ENCODE assay signal across 22 mouse cellular contexts in the genomic region with DNA sequence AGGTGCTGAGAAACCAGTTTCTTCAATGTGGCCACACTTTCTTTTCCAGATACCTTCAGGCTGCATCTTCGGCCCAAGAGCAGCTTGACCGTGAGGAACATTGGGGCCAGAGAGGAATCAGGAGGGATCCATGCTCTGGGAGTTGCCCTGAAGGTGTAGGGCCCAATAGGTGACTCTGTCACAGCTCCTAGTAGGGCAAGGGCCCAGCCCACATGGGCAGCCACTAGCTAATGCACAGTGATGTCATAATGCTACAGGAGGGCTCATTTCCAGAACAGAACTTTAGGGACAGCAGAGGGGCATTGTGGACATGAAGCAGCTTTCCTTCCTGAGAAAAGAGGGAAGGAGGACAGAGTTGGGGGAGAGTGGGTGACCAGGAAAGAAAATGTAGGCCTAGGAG. TPM values are rescaled to one million over a fixed set of nuclear protein-coding genes. Genes with fewer than 3 reads are reported as not detected.
DNase-seq lines count a peak whose midpoint lies in the region; ATAC-seq and TF ChIP-seq lines count a peak whose summit lies in the region.
"Had no signal": no experiment of that assay in that cellular context is flagged by ENCODE, and none has a peak within 500 bp of the region (broad histone marks: within the 10 kb centered on the region; RNA-seq: fewer than 3 reads in every experiment).

A gene (minus strand): TSS at position 232 of the 400 bp plus-strand sequence.

- H3K9me3 ChIP-seq in forebrain, embryonic 11.5 days (ENCODE audit: control insufficient read depth, low read length), result no peaks in the 10 kb centered on the region
- no peaks in the 10 kb centered on the region for H3K9me3 ChIP-seq in forebrain, embryonic 16.5 days (ENCODE audit: control insufficient read depth, low read length)
- no peaks in the 10 kb centered on the region for H3K9me3 ChIP-seq in midbrain, embryonic 11.5 days (ENCODE audit: control insufficient read depth, low read length)
- no peaks in the 10 kb centered on the region for H3K9me3 ChIP-seq in midbrain, embryonic 13.5 days
- H3K9me3 ChIP-seq: G1E had no signal

- no peaks in the 10 kb centered on the region for H3K27me3 ChIP-seq in forebrain, embryonic 11.5 days (ENCODE audit: control insufficient read depth, insufficient read depth, low read length)
- H3K27me3 ChIP-seq in forebrain, embryonic 16.5 days (replicated peaks; ENCODE audit: control insufficient read depth, insufficient read depth, low read length), result no peaks in the 10 kb centered on the region
- no peaks in the 10 kb centered on the region for H3K27me3 ChIP-seq in midbrain, embryonic 11.5 days (ENCODE audit: control insufficient read depth, insufficient read depth, low read length)
- no peaks in the 10 kb centered on the region for H3K27me3 ChIP-seq in midbrain, embryonic 13.5 days
- no peaks in the 10 kb centered on the region for H3K27me3 ChIP-seq in testis, adult 2 months (ENCODE audit: control insufficient read depth, insufficient read depth, low read length)
- H3K27me3 ChIP-seq: Patski had no signal

- WGBS in forebrain, embryonic 11.5 days, result 87% methylated on average over 2 of the region's 2 CpGs
- WGBS in forebrain, embryonic 16.5 days, result 89% methylated on average over 2 of the region's 2 CpGs
- WGBS in midbrain, embryonic 11.5 days, result 92% methylated on average over 2 of the region's 2 CpGs
- 86% methylated on average over 2 of the region's 2 CpGs for WGBS in midbrain, embryonic 13.5 days

- H3K4me1 ChIP-seq in forebrain, embryonic 11.5 days (replicated peaks; ENCODE audit: control insufficient read depth, insufficient read depth, low read length), result no peaks in the 10 kb centered on the region
- no peaks in the 10 kb centered on the region for H3K4me1 ChIP-seq in forebrain, embryonic 16.5 days (replicated peaks; ENCODE audit: control insufficient read depth, insufficient read depth, low read length)
- no peaks in the 10 kb centered on the region for H3K4me1 ChIP-seq in midbrain, embryonic 11.5 days (ENCODE audit: control insufficient read depth, insufficient read depth, low read length)
- H3K4me1 ChIP-seq in midbrain, embryonic 13.5 days (replicated peaks), result no peaks in the 10 kb centered on the region
- no peaks in the 10 kb centered on the region for H3K4me1 ChIP-seq in testis, adult 2 months (ENCODE audit: control insufficient read depth, insufficient read depth, low read length)

- H3K27ac ChIP-seq in forebrain, embryonic 11.5 days (ENCODE audit: low read depth, low read length), result no peak within 1 kb of the TSS
- no peak within 1 kb of the TSS for H3K27ac ChIP-seq in forebrain, embryonic 16.5 days (ENCODE audit: low read length)
- H3K27ac ChIP-seq in midbrain, embryonic 11.5 days (ENCODE audit: low read depth, low read length), result no peak within 1 kb of the TSS
- H3K27ac ChIP-seq in midbrain, embryonic 13.5 days, result no peak within 1 kb of the TSS
- H3K27ac ChIP-seq in testis, adult 2 months (ENCODE audit: control insufficient read depth, insufficient read depth, low read depth, low read length), result peak within 1 kb of the TSS; percentile 3; the same call in 1 of the 2 replicates

- no peak within 1 kb of the TSS for H3K9ac ChIP-seq in forebrain, embryonic 11.5 days (ENCODE audit: low read length)
- H3K9ac ChIP-seq in forebrain, embryonic 16.5 days (replicated peaks; ENCODE audit: low read depth, low read length), result no peak within 1 kb of the TSS
- H3K9ac ChIP-seq in midbrain, embryonic 11.5 days (ENCODE audit: low read length), result no peak within 1 kb of the TSS
- H3K9ac ChIP-seq in midbrain, embryonic 13.5 days (replicated peaks), result no peak within 1 kb of the TSS

- no peaks in the 10 kb centered on the region for H3K36me3 ChIP-seq in forebrain, embryonic 11.5 days (ENCODE audit: control insufficient read depth, insufficient read depth, low read length)
- H3K36me3 ChIP-seq in forebrain, embryonic 16.5 days (ENCODE audit: control insufficient read depth, insufficient read depth), result no peaks in the 10 kb centered on the region
- H3K36me3 ChIP-seq in midbrain, embryonic 11.5 days (ENCODE audit: control insufficient read depth, insufficient read depth, low read length), result no peaks in the 10 kb centered on the region
- no peaks in the 10 kb centered on the region for H3K36me3 ChIP-seq in midbrain, embryonic 13.5 days
- H3K36me3 ChIP-seq in testis, adult 2 months (ENCODE audit: control insufficient read depth, insufficient read depth, low read length), result no peaks in the 10 kb centered on the region
- H3K36me3 ChIP-seq: G1E had no signal

- no peak for TF ChIP-seq CTCF in testis, adult 2 months (IDR thresholded peaks at IDR 0.05; ENCODE audit: control insufficient read depth, insufficient read depth, insufficient replicate concordance, low read depth, low read length)

- no peak within 1 kb of the TSS for H3K4me2 ChIP-seq in forebrain, embryonic 11.5 days (ENCODE audit: low read depth, low read length, severe bottlenecking)
- H3K4me2 ChIP-seq in forebrain, embryonic 16.5 days (ENCODE audit: low read length), result no peak within 1 kb of the TSS
- no peak within 1 kb of the TSS for H3K4me2 ChIP-seq in midbrain, embryonic 11.5 days
- H3K4me2 ChIP-seq in midbrain, embryonic 13.5 days (replicated peaks), result no peak within 1 kb of the TSS

- TF ChIP-seq POLR2A in testis, adult 2 months (IDR thresholded peaks at IDR 0.05; ENCODE audit: control insufficient read depth, low read depth, low read length), result peak; percentile 71; the same call in 1 of the 2 replicates

- no peak for ATAC-seq in forebrain, embryonic 11.5 days (replicated peaks; ENCODE audit: low FRiP score)
- no peak for ATAC-seq in forebrain, embryonic 16.5 days
- ATAC-seq in midbrain, embryonic 11.5 days (ENCODE audit: low FRiP score), result no peak
- ATAC-seq in midbrain, embryonic 13.5 days, result no peak
- ATAC-seq: activated CD4-positive, CD25-positive, alpha-beta regulatory T cell, adult 4 months; CD4-positive, CD25-positive, alpha-beta regulatory T cell, adult 4 months; Patski had no signal

- peak; percentile 33 for DNase-seq in forebrain, embryonic 11.5 days (ENCODE audit: low spot score)
- peak; percentile 68 for DNase-seq in midbrain, embryonic 11.5 days (ENCODE audit: low spot score, missing footprints)
- no peak for DNase-seq in testis, postnatal 14 days (ENCODE audit: low spot score)
- DNase-seq: adrenal gland, adult 2 months; adrenal gland, adult 8-10 months; adrenal gland, postnatal 10 days; adrenal gland, postnatal 14 days; adrenal gland, postnatal 25 days; adrenal gland, postnatal 36 days; B cell, adult 2 months; cerebellum, adult 11 months; cerebellum, adult 11-12 months; cerebellum, adult 18-20 months had no signal

- no peak within 1 kb of the TSS for H3K4me3 ChIP-seq in forebrain, embryonic 11.5 days (ENCODE audit: low read depth, low read length)
- no peak within 1 kb of the TSS for H3K4me3 ChIP-seq in forebrain, embryonic 16.5 days (replicated peaks; ENCODE audit: low read length)
- no peak within 1 kb of the TSS for H3K4me3 ChIP-seq in midbrain, embryonic 11.5 days (ENCODE audit: low read depth, low read length)
- H3K4me3 ChIP-seq in midbrain, embryonic 13.5 days (replicated peaks), result no peak within 1 kb of the TSS
- peak within 1 kb of the TSS; percentile 81 for H3K4me3 ChIP-seq in testis, adult 2 months (ENCODE audit: control insufficient read depth, low read depth, low read length)

RNA-seq across cellular contexts. Expression of the gene that starts here (rescaled TPM):
- polyA plus RNA-seq in forebrain, embryonic 11.5 days (2014; fragmentation: Nextera tagmentation; extraction: Ambion mirVana), result not detected in 2 replicates
- not detected in 2 replicates for polyA plus RNA-seq in forebrain, embryonic 16.5 days (2015; fragmentation: Nextera tagmentation; extraction: Ambion mirVana)
- not detected in 2 replicates for polyA plus RNA-seq in midbrain, embryonic 11.5 days (2014; fragmentation: Nextera tagmentation; extraction: Ambion mirVana)
- polyA plus RNA-seq in midbrain, embryonic 13.5 days (2015; fragmentation: Nextera tagmentation; extraction: Ambion mirVana), result not detected in 2 replicates
- 249 and 255 TPM in 2 replicates for polyA plus RNA-seq in testis, adult 2 months (2012; rRNA removed)
- polyA plus RNA-seq: activated CD4-positive, CD25-positive, alpha-beta regulatory T cell, adult 4 months; adrenal gland, adult 2 months; brain, embryonic 14.5 days; C2C12; CD4-positive, CD25-positive, alpha-beta regulatory T cell, adult 4 months; G1E; Patski had no signal

Comparison
In these comparisons a context has a peak if more than half of its experiments do, and no peak if none do; other contexts are left out.
1. RNA of the gene that starts here (polyA plus RNA-seq): 249 to 255 TPM in testis, adult 2 months; not detected in midbrain, embryonic 11.5 days, not detected in forebrain, embryonic 16.5 days, not detected in midbrain, embryonic 13.5 days and not detected in forebrain, embryonic 11.5 days; every median in the first group is over 100 times any median in the second.
2. Peak in DNase-seq in forebrain, embryonic 11.5 days; RNA of the gene not detected or under 1 TPM.
3. Peak in DNase-seq in midbrain, embryonic 11.5 days; RNA of the gene not detected or under 1 TPM.